In genomic region chr4:138504632-138505101, GRCm38 (mm10) we compare ENCODE assay signal across 8 mouse cellular contexts. TPM values are rescaled to one million over a fixed set of nuclear protein-coding genes. Genes with fewer than 3 reads are reported as not detected.
DNase-seq lines count a peak whose midpoint lies in the region; ATAC-seq and TF ChIP-seq lines count a peak whose summit lies in the region.

No protein-coding gene starts in this region.

- H3K79me2 ChIP-seq in heart, adult 2 months (replicated peaks; ENCODE audit: control insufficient read depth, insufficient read depth, low read length) = no peaks in the 10 kb centered on the region

- intact Hi-C loops in heart, adult 2 months (cut with DNase I) = loop anchor here (5.0 kb wide), 2 partner anchors 37 to 58 kb away; no protein-coding TSS in a partner anchor

- no peak for TF ChIP-seq EP300 in heart, adult 2 months (IDR thresholded peaks at IDR 0.05; ENCODE audit: insufficient read depth, low read depth, low read length)

- H3K27ac ChIP-seq in heart, adult 2 months = no peak overlapping the region
- H3K27ac ChIP-seq in midbrain, embryonic 13.5 days = peak overlapping the region; percentile 87

- no peak for TF ChIP-seq CTCF in heart, adult 2 months (IDR thresholded peaks at IDR 0.05)

- H3K36me3 ChIP-seq in heart, adult 2 months (ENCODE audit: control insufficient read depth, insufficient read depth, low read length) = no peaks in the 10 kb centered on the region
- H3K36me3 ChIP-seq in midbrain, embryonic 13.5 days = no peaks in the 10 kb centered on the region

- no peak for TF ChIP-seq POLR2A in heart, adult 2 months (IDR thresholded peaks at IDR 0.05; ENCODE audit: insufficient read depth, low read depth, low read length)

- H3K27me3 ChIP-seq in heart, adult 2 months (ENCODE audit: control insufficient read depth, insufficient read depth, low read length) = no peaks in the 10 kb centered on the region; the same call in 1 of the 2 replicates
- H3K27me3 ChIP-seq in midbrain, embryonic 13.5 days = no peaks in the 10 kb centered on the region

- no peak overlapping the region for H3K4me3 ChIP-seq in heart, adult 2 months
- H3K4me3 ChIP-seq in midbrain, embryonic 13.5 days (replicated peaks) = peak overlapping the region; percentile 27

- WGBS in heart, adult 2 months = 4% methylated on average over 16 of the region's 16 CpGs
- under 1% methylated on average over 16 of the region's 16 CpGs for WGBS in midbrain, embryonic 13.5 days

- H3K9ac ChIP-seq in heart, adult 2 months (ENCODE audit: low read depth, low read length) = no peak overlapping the region
- H3K9ac ChIP-seq in midbrain, embryonic 13.5 days (replicated peaks) = peak overlapping the region; percentile 43

- peak overlapping the region; percentile 53 for H3K4me2 ChIP-seq in midbrain, embryonic 13.5 days (replicated peaks)

- no peaks in the 10 kb centered on the region for H3K9me3 ChIP-seq in midbrain, embryonic 13.5 days

- ATAC-seq in midbrain, embryonic 13.5 days = peak; percentile 89
- no peak for ATAC-seq in inflammation-experienced regulatory T-cells, adult 6 months
- ATAC-seq in erythroblast, adult 5-6 weeks (replicated peaks; ENCODE audit: low FRiP score, poor library complexity, severe bottlenecking) = no peak

- DNase-seq in R1 (ENCODE audit: low read depth, low spot score) = peak; percentile 39
- peak; percentile 67 for DNase-seq in embryo, embryonic 11 days
- DNase-seq in heart, adult 2 months = peak; percentile 33 to 62
- peak; percentile 40 for DNase-seq in layer of hippocampus, adult 9-10 months (ENCODE audit: low spot score)
- no peak for DNase-seq in thymus, postnatal 36 days

- no peaks in the 10 kb centered on the region; the same call in 1 of the 2 replicates for H3K4me1 ChIP-seq in heart, adult 2 months (ENCODE audit: control insufficient read depth, insufficient read depth, low read length)
- peaks cover 38% of the 10 kb centered on the region for H3K4me1 ChIP-seq in midbrain, embryonic 13.5 days (replicated peaks)

RNA-seq across cellular contexts. Expression of gene Camk2n1, which starts 50.6 kb away (rescaled TPM):
- total RNA-seq in heart, adult 2 months (2021) = 10 to 100 TPM; 12.0 to 12.7 TPM
- polyA plus RNA-seq in heart, adult 2 months (2012; rRNA removed) = 6.9 and 7.1 TPM in 2 replicates
- 13.0 and 13.4 TPM in 2 replicates for polyA plus RNA-seq in midbrain, embryonic 13.5 days (2015; fragmentation: Nextera tagmentation; extraction: Ambion mirVana)
- polyA plus RNA-seq in inflammation-experienced regulatory T-cells, adult 6 months (2017; shearing (Covaris generic)) = 1 to 10 TPM; 1.0 to 2.1 (median 1.2) TPM
- total RNA-seq in erythroblast, adult 5-6 weeks (2015; ENCODE audit: low replicate concordance) = not detected in 2 replicates
- not detected in 2 replicates for total RNA-seq in erythroblast, adult 5-6 weeks (2017; ENCODE audit: low replicate concordance)

Comparison
In these comparisons a context has a peak if more than half of its experiments do, and no peak if none do; other contexts are left out.
1. DNase-seq: peak in R1 (single experiment), embryo, embryonic 11 days (single experiment), heart, adult 2 months (2 of 2) and layer of hippocampus, adult 9-10 months (single experiment); none in thymus, postnatal 36 days (0 of 2).